Mouse (Mus musculus) neural tube, embryonic 10.5 days (tissue): Measurements from ENCODE around the gene 1600012H06Rik.
"Not testable (repeated sequence)": the region's sequence is repeated elsewhere in the genome, so short reads cannot be mapped to it uniquely, and the experiment has no call there.

Experiments used
- DNase-seq: peaks from one replicate; pipeline ENCODE4 v3.0.0-alpha.2; 2017; ENCODE audit warnings: low spot score; ENCODE audit errors: extremely low spot score

Gene 1600012H06Rik

GRCm38 (mm10) chr17:14943009-14943728 is at the start of gene 1600012H06Rik, which contains the start of gene Wdr27:
Gene 1600012H06Rik, plus strand, starts transcription at chr17:14943184.
Gene Wdr27, minus strand, starts transcription at chr17:14943158.
- peak; percentile 100 for DNase-seq

GRCm38 (mm10) chr17:14895058-14895457 is 47.9 kb upstream of the 1600012H06Rik start:
- DNase-seq, result not testable (repeated sequence)

GRCm38 (mm10) chr17:14898972-14899371 is 44.0 kb upstream of the 1600012H06Rik start:
- no peak for DNase-seq

- DNase-seq, result no peak
Measured at GRCm38 (mm10) chr17:14903212-14903611, 39.8 kb upstream of the 1600012H06Rik start.

GRCm38 (mm10) chr17:14904206-14904605 is 38.8 kb upstream of the 1600012H06Rik start:
- no peak for DNase-seq

GRCm38 (mm10) chr17:14904637-14905265 is 38.2 kb upstream of the 1600012H06Rik start:
- peak; percentile 78 for DNase-seq

GRCm38 (mm10) chr17:14906611-14907010 is 36.4 kb upstream of the 1600012H06Rik start:
- DNase-seq, result no peak

GRCm38 (mm10) chr17:14907136-14907535 is 35.8 kb upstream of the 1600012H06Rik start:
- DNase-seq, result no peak

- no peak for DNase-seq
Measured at GRCm38 (mm10) chr17:14909331-14909730, 33.7 kb upstream of the 1600012H06Rik start.

- DNase-seq, result no peak
Measured at GRCm38 (mm10) chr17:14910771-14911170, 32.2 kb upstream of the 1600012H06Rik start.

- DNase-seq, result no peak
Measured at GRCm38 (mm10) chr17:14912420-14912819, 30.6 kb upstream of the 1600012H06Rik start.

- no peak for DNase-seq
Measured at GRCm38 (mm10) chr17:14912981-14913380, 30.0 kb upstream of the 1600012H06Rik start.

GRCm38 (mm10) chr17:14914401-14914800 is 28.6 kb upstream of the 1600012H06Rik start:
- DNase-seq, result no peak

GRCm38 (mm10) chr17:14917866-14918265 is 25.1 kb upstream of the 1600012H06Rik start:
- DNase-seq, result no peak

- DNase-seq, result no peak
Measured at GRCm38 (mm10) chr17:14921582-14921981, 21.4 kb upstream of the 1600012H06Rik start.

- DNase-seq, result no peak
Measured at GRCm38 (mm10) chr17:14927644-14928218, 15.3 kb upstream of the 1600012H06Rik start.

GRCm38 (mm10) chr17:14928631-14929030 is 14.4 kb upstream of the 1600012H06Rik start:
- DNase-seq, result no peak

- no peak for DNase-seq
Measured at GRCm38 (mm10) chr17:14930697-14931096, 12.3 kb upstream of the 1600012H06Rik start.

- no peak for DNase-seq
Measured at GRCm38 (mm10) chr17:14931469-14931868, 11.5 kb upstream of the 1600012H06Rik start.

- not testable (repeated sequence) for DNase-seq
Measured at GRCm38 (mm10) chr17:14935280-14935679, 7.7 kb upstream of the 1600012H06Rik start.

- no peak for DNase-seq
Measured at GRCm38 (mm10) chr17:14935841-14936605, 7.0 kb upstream of the 1600012H06Rik start.

- DNase-seq, result not testable (repeated sequence)
Measured at GRCm38 (mm10) chr17:14942181-14942580, 803 bp upstream of the 1600012H06Rik start.
